Mouse (Mus musculus) G1E (cell line): ENCODE measurements around the gene Nr2c2.

Source experiments
- POLR2AphosphoS5 ChIP-seq: IDR thresholded peaks from 2 replicates; pipeline ENCODE4 v1.6.1; 2012; ENCODE audit warnings: low read depth, low read length, inconsistent platforms; ENCODE audit not compliant: insufficient replicate concordance
- TAL1 ChIP-seq: conservative IDR thresholded peaks from 2 replicates; pipeline ENCODE4 v1.6.1; 2012; ENCODE audit warnings: low read depth, low read length, inconsistent platforms, mixed read lengths

- no peak for TF ChIP-seq TAL1
- no peak for TF ChIP-seq POLR2AphosphoS5
Measured at GRCm38 (mm10) chr6:92090497-92090896, 693 bp upstream of the Nr2c2 start.
